Mouse (Mus musculus): ENCODE data around the gene Olfr649. TPM values are rescaled to one million over a fixed set of nuclear protein-coding genes. Genes with fewer than 3 reads are reported as not detected.

Olfr649 gene
- total RNA-seq, 2 experiments from 2014 or later, result not detected

Other genes with a start within 250 kb of the Olfr649 start
- not detected in 2 replicates for gene Olfr635, start 224.8 kb downstream of the Olfr649 start, total RNA-seq (2014; fragmentation: Nextera tagmentation)
- not detected in 2 replicates for gene Olfr635, start 224.8 kb downstream of the Olfr649 start, total RNA-seq (2017)
- gene Olfr638, start 197.2 kb downstream of the Olfr649 start, total RNA-seq (2014; fragmentation: Nextera tagmentation), result not detected in 2 replicates
- not detected in 2 replicates for gene Olfr638, start 197.2 kb downstream of the Olfr649 start, total RNA-seq (2017)
- not detected in 2 replicates for gene Olfr639, start 178.7 kb downstream of the Olfr649 start, total RNA-seq (2014; fragmentation: Nextera tagmentation)
- gene Olfr639, start 178.7 kb downstream of the Olfr649 start, total RNA-seq (2017), result not detected in 2 replicates
- gene Olfr640, start 170.4 kb downstream of the Olfr649 start, total RNA-seq (2014; fragmentation: Nextera tagmentation), result not detected in 2 replicates
- gene Olfr640, start 170.4 kb downstream of the Olfr649 start, total RNA-seq (2017), result not detected in 2 replicates
- gene Olfr641, start 160.5 kb downstream of the Olfr649 start, total RNA-seq (2014; fragmentation: Nextera tagmentation), result not detected in 2 replicates
- not detected in 2 replicates for gene Olfr641, start 160.5 kb downstream of the Olfr649 start, total RNA-seq (2017)
- not detected in 2 replicates for gene Olfr642, start 143.3 kb downstream of the Olfr649 start, total RNA-seq (2014; fragmentation: Nextera tagmentation)
- not detected in 2 replicates for gene Olfr642, start 143.3 kb downstream of the Olfr649 start, total RNA-seq (2017)
- not detected in 2 replicates for gene 4930516K23Rik, start 134.5 kb downstream of the Olfr649 start, total RNA-seq (2014; fragmentation: Nextera tagmentation)
- gene 4930516K23Rik, start 134.5 kb downstream of the Olfr649 start, total RNA-seq (2017), result not detected in 2 replicates
- gene Olfr644, start 124.1 kb downstream of the Olfr649 start, total RNA-seq (2014; fragmentation: Nextera tagmentation), result not detected in 2 replicates
- gene Olfr644, start 124.1 kb downstream of the Olfr649 start, total RNA-seq (2017), result not detected in 2 replicates
- not detected in 2 replicates for gene Olfr645, start 110.5 kb downstream of the Olfr649 start, total RNA-seq (2014; fragmentation: Nextera tagmentation)
- gene Olfr645, start 110.5 kb downstream of the Olfr649 start, total RNA-seq (2017), result not detected in 2 replicates
- gene Olfr646, start 91.1 kb downstream of the Olfr649 start, total RNA-seq (2014; fragmentation: Nextera tagmentation), result not detected in 2 replicates
- not detected in 2 replicates for gene Olfr646, start 91.1 kb downstream of the Olfr649 start, total RNA-seq (2017)
- not detected in 2 replicates for gene Ubqln5, start 66.2 kb downstream of the Olfr649 start, total RNA-seq (2014; fragmentation: Nextera tagmentation)
- gene Ubqln5, start 66.2 kb downstream of the Olfr649 start, total RNA-seq (2017), result not detected in 2 replicates
- gene Olfr643, start 58.6 kb downstream of the Olfr649 start, total RNA-seq (2014; fragmentation: Nextera tagmentation), result not detected in 2 replicates
- not detected in 2 replicates for gene Olfr643, start 58.6 kb downstream of the Olfr649 start, total RNA-seq (2017)
- not detected in 2 replicates for gene Ubqln3, start 52.7 kb downstream of the Olfr649 start, total RNA-seq (2014; fragmentation: Nextera tagmentation)
- not detected in 2 replicates for gene Ubqln3, start 52.7 kb downstream of the Olfr649 start, total RNA-seq (2017)
- not detected in 2 replicates for gene Ubqlnl, start 45.4 kb downstream of the Olfr649 start, total RNA-seq (2014; fragmentation: Nextera tagmentation)
- not detected in 2 replicates for gene Ubqlnl, start 45.4 kb downstream of the Olfr649 start, total RNA-seq (2017)
- not detected in 2 replicates for gene Olfm5, start 31.2 kb downstream of the Olfr649 start, total RNA-seq (2014; fragmentation: Nextera tagmentation)
- not detected in 2 replicates for gene Olfm5, start 31.2 kb downstream of the Olfr649 start, total RNA-seq (2017)
- not detected in 2 replicates for gene Olfr648, start 12.6 kb downstream of the Olfr649 start, total RNA-seq (2014; fragmentation: Nextera tagmentation)
- 0.26 TPM in 1 of 2 replicates, not detected in the other for gene Olfr648, start 12.6 kb downstream of the Olfr649 start, total RNA-seq (2017)
- 0.13 and 3.0 TPM in 2 replicates for gene Trim6, start 22.8 kb upstream of the Olfr649 start, total RNA-seq (2014; fragmentation: Nextera tagmentation)
- 3.7 and 4.7 TPM in 2 replicates for gene Trim6, start 22.8 kb upstream of the Olfr649 start, total RNA-seq (2017)
- gene Trim34a, start 48.5 kb upstream of the Olfr649 start, total RNA-seq (2014; fragmentation: Nextera tagmentation), result 10.9 and 17.8 TPM in 2 replicates
- gene Trim34a, start 48.5 kb upstream of the Olfr649 start, total RNA-seq (2017), result 9.9 and 14.7 TPM in 2 replicates
- 5.3 and 8.4 TPM in 2 replicates for gene Trim5, start 92.1 kb upstream of the Olfr649 start, total RNA-seq (2014; fragmentation: Nextera tagmentation)
- 5.6 and 8.0 TPM in 2 replicates for gene Trim5, start 92.1 kb upstream of the Olfr649 start, total RNA-seq (2017)
- gene Trim12a, start 119.5 kb upstream of the Olfr649 start, total RNA-seq (2014; fragmentation: Nextera tagmentation), result 33.9 and 58.4 TPM in 2 replicates
- gene Trim12a, start 119.5 kb upstream of the Olfr649 start, total RNA-seq (2017), result 50.7 and 67.4 TPM in 2 replicates
- not detected in 2 replicates for gene Trim34b, start 133.5 kb upstream of the Olfr649 start, total RNA-seq (2014; fragmentation: Nextera tagmentation)
- not detected in 2 replicates for gene Trim34b, start 133.5 kb upstream of the Olfr649 start, total RNA-seq (2017)
- gene Trim12c, start 157.4 kb upstream of the Olfr649 start, total RNA-seq (2014; fragmentation: Nextera tagmentation), result 15.1 and 19.1 TPM in 2 replicates
- gene Trim12c, start 157.4 kb upstream of the Olfr649 start, total RNA-seq (2017), result 30.2 and 30.8 TPM in 2 replicates
- 0.15 TPM in 1 of 2 replicates, not detected in the other for gene Trim30b, start 173.9 kb upstream of the Olfr649 start, total RNA-seq (2014; fragmentation: Nextera tagmentation)
- gene Trim30b, start 173.9 kb upstream of the Olfr649 start, total RNA-seq (2017), result 0.77 and 1.5 TPM in 2 replicates
- 2.4 TPM in 1 of 2 replicates, not detected in the other for gene Trim30c, start 204.9 kb upstream of the Olfr649 start, total RNA-seq (2014; fragmentation: Nextera tagmentation)
- 0.69 TPM in 1 of 2 replicates, not detected in the other for gene Trim30c, start 204.9 kb upstream of the Olfr649 start, total RNA-seq (2017)